Mouse (Mus musculus) MEL (cell line): ENCODE results near the gene Tmem186. TPM values are rescaled to one million over a fixed set of nuclear protein-coding genes. Genes with fewer than 3 reads are reported as not detected.

ENCODE experiments used
- DNase-seq: peaks from one replicate; pipeline ENCODE4 v3.0.0; 2011; ENCODE audit warnings: low read depth, low spot score
- H3K27ac ChIP-seq: 2 replicates; pipeline ENCODE4 v1.5.1; 2012; ENCODE audit warnings: low read depth, mild to moderate bottlenecking, control low read depth, low read length, moderate library complexity; ENCODE audit not compliant: control insufficient read depth
- H3K27me3 ChIP-seq, 2 experiments: fragments of 150-350 bp in 1 of 2; sonication (generic) in 1 of 2; 2 replicates each; pipeline ENCODE4 v1.6.1; 2012; ENCODE audit warnings: low read length in 2 of 2, mild to moderate bottlenecking in 2 of 2, improper control_type of control experiment in 1 of 2, moderate library complexity in 1 of 2; ENCODE audit not compliant: insufficient read depth in 2 of 2, control insufficient read depth in 1 of 2
- H3K36me3 ChIP-seq, 2 experiments: 2 replicates each; pipeline ENCODE4 v1.6.1; 2012 to 2014; ENCODE audit warnings: low read length in 2 of 2, improper control_type of control experiment in 1 of 2, inconsistent platforms in 1 of 2, mild to moderate bottlenecking in 1 of 2; ENCODE audit not compliant: insufficient read depth in 2 of 2, control insufficient read depth in 1 of 2
- H3K4me1 ChIP-seq, 2 experiments: fragments of 150-350 bp in 1 of 2; sonication (generic) in 1 of 2; 2 replicates each; pipeline ENCODE4 v1.6.1; 2012; ENCODE audit warnings: low read length in 2 of 2, improper control_type of control experiment in 1 of 2, mild to moderate bottlenecking in 1 of 2; ENCODE audit not compliant: insufficient read depth in 2 of 2, control insufficient read depth in 1 of 2
- H3K4me3 ChIP-seq, 2 experiments: fragments of 150-350 bp in 1 of 2; sonication (generic) in 1 of 2; 2 replicates each; pipeline ENCODE4 v1.5.1; 2012; ENCODE audit warnings: low read depth in 2 of 2, low read length in 2 of 2, mild to moderate bottlenecking in 2 of 2, moderate library complexity in 2 of 2, control low read depth in 1 of 2, improper control_type of control experiment in 1 of 2; ENCODE audit not compliant: control insufficient read depth in 1 of 2, insufficient read depth in 1 of 2
- H3K79me2 ChIP-seq: 2 replicates; pipeline ENCODE4 v1.6.1; 2012; ENCODE audit warnings: mild to moderate bottlenecking, low read length, moderate library complexity; ENCODE audit not compliant: control insufficient read depth, poor library complexity, insufficient read depth
- H3K9ac ChIP-seq: 2 replicates; pipeline ENCODE4 v1.6.1; 2012; ENCODE audit warnings: low read depth, mild to moderate bottlenecking, control low read depth, low read length, moderate library complexity; ENCODE audit not compliant: control insufficient read depth, poor library complexity, severe bottlenecking
- H3K9me3 ChIP-seq: fragments of 150-350 bp; sonication (generic); replicated peaks from 2 replicates; pipeline ENCODE4 v1.6.1; 2012; ENCODE audit warnings: mild to moderate bottlenecking, low read length, improper control_type of control experiment, moderate library complexity; ENCODE audit not compliant: insufficient read depth
- ELF1 ChIP-seq: IDR thresholded peaks from 2 replicates; pipeline ENCODE4 v1.6.1; 2014; ENCODE audit warnings: low read depth, mild to moderate bottlenecking, inconsistent platforms, low read length, improper control_type of control experiment, moderate library complexity
- EP300 ChIP-seq, 2 experiments: IDR thresholded peaks; 2 replicates each; pipeline ENCODE4 v1.6.1; 2011; ENCODE audit warnings: improper control_type of control experiment in 2 of 2, low read length in 2 of 2, low read depth in 1 of 2, mild to moderate bottlenecking in 1 of 2
- GATA1 ChIP-seq: IDR thresholded peaks from 2 replicates; pipeline ENCODE4 v1.6.1; 2011; ENCODE audit warnings: low read depth, low read length, improper control_type of control experiment
- HCFC1 ChIP-seq: IDR thresholded peaks from 2 replicates; pipeline ENCODE4 v1.6.1; 2012; ENCODE audit warnings: low read depth, mild to moderate bottlenecking, inconsistent platforms, low read length, improper control_type of control experiment, moderate library complexity
- MAFK ChIP-seq: IDR thresholded peaks from 2 replicates; pipeline ENCODE4 v1.6.1; 2011; ENCODE audit warnings: low read depth, mild to moderate bottlenecking, low read length, improper control_type of control experiment, borderline replicate concordance
- MEF2A ChIP-seq: IDR thresholded peaks from 2 replicates; pipeline ENCODE4 v1.6.1; 2014; ENCODE audit warnings: low read depth, mild to moderate bottlenecking, inconsistent platforms, low read length, improper control_type of control experiment; ENCODE audit not compliant: poor library complexity, insufficient replicate concordance, severe bottlenecking; ENCODE audit errors: extremely low read depth
- MYC ChIP-seq: IDR thresholded peaks from 2 replicates; pipeline ENCODE4 v1.6.1; 2011; ENCODE audit warnings: low read depth, mild to moderate bottlenecking, low read length, improper control_type of control experiment, moderate library complexity
- NELFE ChIP-seq: IDR thresholded peaks from 2 replicates; pipeline ENCODE4 v1.6.1; 2011; ENCODE audit warnings: low read depth, low read length, improper control_type of control experiment
- POLR2A ChIP-seq, 2 experiments: IDR thresholded peaks; 2 replicates each; pipeline ENCODE4 v1.6.1; 2011 to 2012; ENCODE audit warnings: low read length in 2 of 2, mild to moderate bottlenecking in 2 of 2, control low read depth in 1 of 2, improper control_type of control experiment in 1 of 2, low read depth in 1 of 2, moderate library complexity in 1 of 2; ENCODE audit not compliant: control insufficient read depth in 1 of 2, insufficient read depth in 1 of 2, poor library complexity in 1 of 2
- SIN3A ChIP-seq: IDR thresholded peaks from 2 replicates; pipeline ENCODE4 v1.6.1; 2012; ENCODE audit warnings: low read length, improper control_type of control experiment, inconsistent platforms
- USF1 ChIP-seq: IDR thresholded peaks from 2 replicates; pipeline ENCODE4 v1.6.1; 2014; ENCODE audit warnings: low read depth, mild to moderate bottlenecking, inconsistent platforms, low read length, improper control_type of control experiment, moderate library complexity
- ZNF384 ChIP-seq: IDR thresholded peaks from 2 replicates; pipeline ENCODE4 v1.6.1; 2012; ENCODE audit warnings: low read depth, mild to moderate bottlenecking, inconsistent platforms, low read length, improper control_type of control experiment
- polyA plus RNA-seq, 2 experiments: library from polyadenylated mRNA; stranded (reverse) in 1 of 2; unstranded in 1 of 2; fragments of >175 nt in 1 of 2; fragments of >200 nt in 1 of 2; gene quantifications; 2 replicates each; pipeline versions ENCODE4 v1.2.1 to v1.2.4; 2012; ENCODE audit warnings: low replicate concordance in 2 of 2, low read depth in 1 of 2; ENCODE audit not compliant: insufficient read length in 2 of 2, insufficient read depth in 1 of 2, missing spikeins in 1 of 2
- total RNA-seq: library from RNA; depleted of rRNA; stranded (reverse); fragments of 300-350 nt; gene quantifications from 2 replicates; pipeline ENCODE4 v1.2.3, GENCODE M21; 2012

Gene Tmem186
- total and polyA plus RNA-seq, 3 experiments = 18.9 to 99.9 (median 22.5) TPM

- no peak overlapping the region for H3K4me3 ChIP-seq
- no peak overlapping the region for H3K9ac ChIP-seq
- H3K27ac ChIP-seq = no peak overlapping the region
- no peaks in the 10 kb centered on the region for H3K79me2 ChIP-seq
- no peak for DNase-seq
- H3K36me3 ChIP-seq = no peaks in the 10 kb centered on the region
- no peaks in the 10 kb centered on the region for H3K27me3 ChIP-seq
- H3K4me1 ChIP-seq = no peaks in the 10 kb centered on the region
- H3K9me3 ChIP-seq = no peaks in the 10 kb centered on the region
- TF ChIP-seq MAFK (no peak), NELFE (no peak), MEF2A (no peak), SIN3A (no peak)
These were observed 17.0 kb downstream of the Tmem186 start for GRCm38 (mm10) chr16:8620315-8621115.

DNA sequence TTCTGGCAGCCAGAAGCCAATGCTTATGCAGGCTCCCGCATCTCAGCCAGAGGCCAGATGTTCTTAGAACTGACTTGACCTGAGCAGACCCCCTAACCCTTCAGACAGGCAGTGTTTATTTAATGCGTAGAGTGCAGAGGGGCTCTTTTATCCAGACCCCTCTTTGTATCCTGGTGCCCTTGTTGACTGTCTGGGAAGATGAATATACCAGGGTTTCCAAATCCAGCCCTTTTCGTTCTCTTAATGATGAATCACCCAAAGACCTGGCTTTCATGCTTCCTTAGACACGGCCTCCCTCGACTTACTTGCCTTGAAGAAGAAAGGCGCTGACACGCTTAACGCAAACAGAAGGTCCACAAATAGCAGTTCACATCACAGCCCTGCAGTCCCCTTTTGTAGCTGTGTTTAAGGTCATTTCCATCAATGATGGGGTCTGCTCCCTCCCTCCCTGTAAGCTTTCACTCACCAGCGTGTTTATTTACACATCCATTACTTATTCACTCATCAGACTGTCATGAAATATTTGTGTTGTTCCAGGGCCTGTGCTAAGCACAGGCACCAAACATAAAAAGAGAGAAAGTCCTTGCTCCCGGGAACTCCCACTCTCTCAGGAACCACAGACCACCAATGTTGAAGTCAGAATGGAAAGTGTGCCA lies 17.7 kb downstream of the Tmem186 start:
- Histone ChIP-seq H3K9me3 (no peaks in the 10 kb centered on the region), H3K4me1 (no peaks in the 10 kb centered on the region), H3K27me3 (no peaks in the 10 kb centered on the region), H3K4me3 (no peak overlapping the region), H3K79me2 (no peaks in the 10 kb centered on the region), H3K36me3 (no peaks in the 10 kb centered on the region), H3K27ac (no peak overlapping the region), H3K9ac (no peak overlapping the region)
- TF ChIP-seq EP300 (IDR thresholded peaks at IDR 0.05; ENCODE audit: low read depth in 1 of 2, low read length in 2 of 2) = no peak
- TF ChIP-seq GATA1 = no peak
- no peak for TF ChIP-seq ZNF384
- no peak for TF ChIP-seq ELF1
- TF ChIP-seq HCFC1 = no peak
- no peak for TF ChIP-seq USF1
- TF ChIP-seq POLR2A (IDR thresholded peaks at IDR 0.05; ENCODE audit: control insufficient read depth in 1 of 2, insufficient read depth in 1 of 2, low read depth in 1 of 2, low read length in 2 of 2, poor library complexity in 1 of 2) = no peak
- no peak for TF ChIP-seq NELFE
- no peak for DNase-seq

DNA sequence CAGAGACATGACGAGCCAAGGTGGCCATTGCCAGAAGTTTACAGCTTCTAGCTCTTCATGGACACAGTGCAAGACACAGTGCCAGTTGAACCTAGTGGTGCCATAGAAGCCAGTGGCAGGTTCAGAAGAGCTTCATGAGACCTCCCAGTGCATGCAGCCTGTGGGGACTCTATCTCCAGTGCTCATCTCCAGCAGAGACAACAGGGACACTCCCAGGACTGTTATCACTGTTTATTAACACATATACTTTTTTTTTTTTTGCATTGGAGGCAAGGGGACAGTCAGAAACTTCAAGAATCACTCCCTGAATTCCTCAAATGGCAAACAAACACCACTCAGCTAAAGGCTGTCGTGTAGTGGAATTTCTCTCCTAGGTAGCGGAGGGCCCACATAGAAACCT lies 24.1 kb downstream of the Tmem186 start:
- Histone ChIP-seq H3K79me2 (no peaks in the 10 kb centered on the region), H3K9ac (no peak overlapping the region), H3K27me3 (no peaks in the 10 kb centered on the region), H3K36me3 (peaks cover 0 to 22% of the 10 kb centered on the region in 2 experiments; a peak in 2 of 4 replicates), H3K4me1 (peaks cover 6 to 33% of the 10 kb centered on the region in 2 experiments), H3K9me3 (no peaks in the 10 kb centered on the region), H3K27ac (peak overlapping the region; percentile 56), H3K4me3 (no peak overlapping the region; a peak in 1 of 4 replicates)
- TF ChIP-seq EP300 (IDR thresholded peaks at IDR 0.05; ENCODE audit: low read depth in 1 of 2, low read length in 2 of 2) = peak in 1 of 2 experiments; percentile 19; a peak in 1 of 4 replicates
- TF ChIP-seq ZNF384 = peak; percentile 88
- TF ChIP-seq GATA1 = peak; percentile 75
- TF ChIP-seq MYC = no peak
- DNase-seq = peak; percentile 30
